Mouse (Mus musculus) limb, embryonic 14.5 days (tissue): Measurements from ENCODE around the gene Gm20388. TPM values are rescaled to one million over a fixed set of nuclear protein-coding genes. Genes with fewer than 3 reads are reported as not detected.

Experiments used
- ATAC-seq: fragments of 200-750 bp; cut with Nextera tagmentation; 2 replicates; pipeline ENCODE4 v1.8.0; 2017; ENCODE audit warnings: low read depth, moderate number of reproducible peaks, moderate TSS enrichment; ENCODE audit not compliant: low FRiP score
- DNase-seq: peaks from one replicate; pipeline ENCODE4 v3.0.0-alpha.2; 2015; ENCODE audit warnings: low spot score
- H3K27ac ChIP-seq: fragments of 300-500 bp; sonication (generic); replicated peaks from 2 replicates; pipeline ENCODE4 v1.5.1; 2014; ENCODE audit warnings: low read depth, mild to moderate bottlenecking, low read length, moderate library complexity, mixed read lengths
- H3K27me3 ChIP-seq: fragments of 300-500 bp; sonication (generic); 2 replicates; pipeline ENCODE4 v1.6.1; 2014; ENCODE audit warnings: low read length, mixed read lengths; ENCODE audit not compliant: control insufficient read depth, insufficient read depth
- H3K36me3 ChIP-seq: fragments of 300-500 bp; sonication (generic); 2 replicates; pipeline ENCODE4 v1.6.1; 2014; ENCODE audit warnings: mild to moderate bottlenecking, low read length, moderate library complexity, mixed read lengths; ENCODE audit not compliant: control insufficient read depth, insufficient read depth
- H3K4me1 ChIP-seq: fragments of 300-500 bp; sonication (generic); 2 replicates; pipeline ENCODE4 v1.6.1; 2014; ENCODE audit warnings: antibody characterized with exemption, low read length, mixed read lengths; ENCODE audit not compliant: control insufficient read depth, insufficient read depth
- H3K4me2 ChIP-seq: fragments of 300-500 bp; sonication (generic); replicated peaks from 2 replicates; pipeline ENCODE4 v1.6.1; 2014; ENCODE audit warnings: low read depth, mild to moderate bottlenecking, low read length, moderate library complexity; ENCODE audit not compliant: severe bottlenecking
- H3K4me3 ChIP-seq: fragments of 300-500 bp; sonication (generic); replicated peaks from 2 replicates; pipeline ENCODE4 v1.5.1; 2014; ENCODE audit warnings: low read length
- H3K9ac ChIP-seq: fragments of 300-500 bp; sonication (generic); 2 replicates; pipeline ENCODE4 v1.6.1; 2014; ENCODE audit warnings: mild to moderate bottlenecking, low read depth, low read length, moderate library complexity; ENCODE audit not compliant: severe bottlenecking
- H3K9me3 ChIP-seq: fragments of 300-500 bp; sonication (generic); 2 replicates; pipeline ENCODE4 v1.6.1; 2016; ENCODE audit warnings: low read length; ENCODE audit not compliant: control insufficient read depth
- POLR2A ChIP-seq: fragments of 200-500 bp; IDR thresholded peaks from 2 replicates; pipeline ENCODE4 v1.8.0; 2012; ENCODE audit warnings: inconsistent platforms, mild to moderate bottlenecking, moderate library complexity, borderline replicate concordance; ENCODE audit not compliant: insufficient read depth, insufficient read length; ENCODE audit errors: extremely low read depth
- WGBS: fragments of 180-500 bp; shearing (Covaris S2); extraction: QIAGEN DNeasy Blood & Tissue Kit; methylation state at CpG from one replicate; pipeline ENCODE4 v1.1.7; 2014; 5-methylcytosine and 5-hydroxymethylcytosine counted together
- polyA plus RNA-seq, 2 experiments: library from polyadenylated mRNA; depleted of rRNA in 1 of 2; stranded (reverse) in 1 of 2; unstranded in 1 of 2; fragments of >200 nt; fragmentation: Nextera tagmentation in 1 of 2; extraction: Ambion mirVana in 1 of 2; gene quantifications; 2 replicates each; pipeline versions ENCODE4 v1.2.1 to v1.2.3; 2012 to 2014

Gene Gm20388
- polyA plus RNA-seq, 2 experiments: 1.9 to 49.9 TPM

- TF ChIP-seq POLR2A: no peak
- ATAC-seq: peak; percentile 66
- DNase-seq: peak; percentile 14
- no peaks in the 10 kb centered on the region for H3K9me3 ChIP-seq
- H3K4me2 ChIP-seq: no peak overlapping the region
- no peak overlapping the region for H3K4me3 ChIP-seq
- no peak overlapping the region for H3K9ac ChIP-seq
- no peak overlapping the region for H3K27ac ChIP-seq
- no peaks in the 10 kb centered on the region for H3K27me3 ChIP-seq
- H3K36me3 ChIP-seq: no peaks in the 10 kb centered on the region
- H3K4me1 ChIP-seq: peaks cover 12% of the 10 kb centered on the region
- WGBS: 31% methylated on average over 12 of the region's 12 CpGs
These were observed 3789.9 kb downstream of the Gm20388 start for GRCm38 (mm10) chr8:123700399-123701070.

GRCm38 (mm10) chr8:123701952-123702587 is 3791.4 kb downstream of the Gm20388 start:
- no peak overlapping the region for H3K4me2 ChIP-seq
- WGBS: 61% methylated on average over 15 of the region's 15 CpGs

GRCm38 (mm10) chr8:123705376-123705775 is 3794.7 kb downstream of the Gm20388 start:
- Histone ChIP-seq H3K27ac (no peak overlapping the region), H3K9ac (no peak overlapping the region), H3K36me3 (no peaks in the 10 kb centered on the region), H3K4me1 (peaks cover 3% of the 10 kb centered on the region), H3K9me3 (no peaks in the 10 kb centered on the region), H3K27me3 (no peaks in the 10 kb centered on the region), H3K4me3 (no peak overlapping the region), H3K4me2 (no peak overlapping the region)
- ATAC-seq: no peak
- no peak for TF ChIP-seq POLR2A
- no peak for DNase-seq
- WGBS: 78% methylated on average over 5 of the region's 5 CpGs

More at GRCm38 (mm10) chr8:123701952-123702587, 3791.4 kb downstream of the Gm20388 start:
- Histone ChIP-seq H3K27me3 (no peaks in the 10 kb centered on the region), H3K36me3 (no peaks in the 10 kb centered on the region), H3K4me3 (no peak overlapping the region), H3K4me1 (peaks cover 12% of the 10 kb centered on the region), H3K9me3 (no peaks in the 10 kb centered on the region), H3K27ac (no peak overlapping the region), H3K9ac (no peak overlapping the region)
- ATAC-seq (no peak), DNase-seq (peak; percentile 6)
- no peak for TF ChIP-seq POLR2A

- H3K27ac ChIP-seq: no peak overlapping the region
- H3K9me3 ChIP-seq: no peaks in the 10 kb centered on the region
- no peak overlapping the region for H3K4me2 ChIP-seq
- no peak for ATAC-seq
- H3K9ac ChIP-seq: no peak overlapping the region
- no peaks in the 10 kb centered on the region for H3K27me3 ChIP-seq
- no peak overlapping the region for H3K4me3 ChIP-seq
- no peak for TF ChIP-seq POLR2A
- no peaks in the 10 kb centered on the region for H3K36me3 ChIP-seq
- peaks cover under 1% of the 10 kb centered on the region; the same call in 1 of the 2 replicates for H3K4me1 ChIP-seq
- no peak for DNase-seq
- 88% methylated on average over 16 of the region's 16 CpGs for WGBS
These were observed 3796.5 kb downstream of the Gm20388 start for GRCm38 (mm10) chr8:123707137-123707536.

GRCm38 (mm10) chr8:123708729-123709128 is 3798.1 kb downstream of the Gm20388 start:
- H3K4me3 ChIP-seq: no peak overlapping the region
- no peak overlapping the region for H3K4me2 ChIP-seq
- no peaks in the 10 kb centered on the region for H3K9me3 ChIP-seq
- no peak overlapping the region for H3K9ac ChIP-seq
- no peak for DNase-seq
- no peak overlapping the region for H3K27ac ChIP-seq
- H3K4me1 ChIP-seq: no peaks in the 10 kb centered on the region; the same call in 1 of the 2 replicates
- no peaks in the 10 kb centered on the region for H3K27me3 ChIP-seq
- WGBS: 72% methylated on average over 8 of the region's 8 CpGs
- ATAC-seq: no peak
- TF ChIP-seq POLR2A: no peak
- H3K36me3 ChIP-seq: no peaks in the 10 kb centered on the region
